ENCODE assay signal across 8 mouse cellular contexts in the genomic region with DNA sequence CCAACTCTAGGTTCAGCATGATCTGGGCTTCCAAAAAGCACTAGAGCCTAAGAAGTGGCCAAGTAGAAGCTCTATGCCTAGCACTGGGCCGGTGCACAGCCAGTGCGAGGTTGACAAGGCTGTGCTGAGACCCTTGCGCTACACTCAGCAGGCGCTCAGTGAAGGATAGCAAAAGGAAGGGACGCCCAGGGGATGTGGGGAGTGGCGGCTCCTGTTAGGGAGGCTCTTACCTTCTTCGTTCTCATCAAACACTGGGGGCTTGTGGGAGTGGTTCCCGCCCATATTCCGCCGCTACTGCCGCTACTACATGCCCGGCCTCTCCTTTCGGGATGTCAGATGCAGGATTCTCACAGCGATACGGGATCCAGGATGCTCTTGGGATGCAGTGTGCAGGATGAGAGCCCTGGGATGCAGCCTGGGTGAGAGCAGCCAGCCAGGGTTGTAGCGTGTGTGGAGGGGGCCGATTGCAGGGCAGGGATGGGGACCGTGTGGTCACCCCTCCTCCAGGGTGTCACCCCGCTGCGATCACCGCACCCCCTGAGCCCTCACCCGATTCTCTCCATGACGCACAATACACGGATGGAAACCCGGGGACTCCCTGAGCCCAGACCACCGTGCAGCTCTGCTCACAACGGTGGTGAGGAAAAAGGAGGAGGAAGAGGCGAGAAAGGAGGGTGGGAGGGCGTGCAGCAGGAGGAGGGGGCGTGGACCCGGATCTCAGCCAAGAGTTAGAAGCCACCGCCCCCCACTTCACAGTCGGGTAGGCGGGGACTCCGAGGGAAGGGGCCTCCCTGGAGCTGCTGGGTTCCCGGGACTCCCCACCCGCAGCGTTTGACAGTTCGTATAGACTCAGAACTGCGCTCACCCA. TPM values are rescaled to one million over a fixed set of nuclear protein-coding genes. Genes with fewer than 3 reads are reported as not detected.
DNase-seq lines count a peak whose midpoint lies in the region; ATAC-seq lines count a peak whose summit lies in the region.

A gene (minus strand): TSS at position 667 of the 868 bp plus-strand sequence.

- no peaks in the 10 kb centered on the region for H3K36me3 ChIP-seq in liver, embryonic 16.5 days (ENCODE audit: control insufficient read depth, insufficient read depth)
- no peaks in the 10 kb centered on the region for H3K36me3 ChIP-seq in stomach, embryonic 14.5 days (ENCODE audit: control insufficient read depth, insufficient read depth, low read length)

- no peaks in the 10 kb centered on the region for H3K9me3 ChIP-seq in liver, embryonic 16.5 days (replicated peaks; ENCODE audit: control insufficient read depth, low read length)
- H3K9me3 ChIP-seq in stomach, embryonic 14.5 days (ENCODE audit: control insufficient read depth, low read depth, low read length) = peaks cover 3% of the 10 kb centered on the region; the same call in 1 of the 2 replicates

- peaks cover 20% of the 10 kb centered on the region for H3K27me3 ChIP-seq in liver, embryonic 16.5 days (ENCODE audit: control insufficient read depth, insufficient read depth, low read depth, low read length)
- no peaks in the 10 kb centered on the region for H3K27me3 ChIP-seq in stomach, embryonic 14.5 days (ENCODE audit: control insufficient read depth, insufficient read depth, low read length)

- H3K27ac ChIP-seq in liver, embryonic 16.5 days (ENCODE audit: low read length) = no peak within 1 kb of the TSS
- no peak within 1 kb of the TSS for H3K27ac ChIP-seq in stomach, embryonic 14.5 days (ENCODE audit: low read length)

- H3K4me2 ChIP-seq in liver, embryonic 16.5 days (ENCODE audit: low read depth, low read length) = peak within 1 kb of the TSS; percentile 33; the same call in 1 of the 2 replicates
- H3K4me2 ChIP-seq in stomach, embryonic 14.5 days (replicated peaks; ENCODE audit: low read depth, low read length) = peak within 1 kb of the TSS; percentile 70

- 1% methylated on average over 40 of the region's 40 CpGs for WGBS in liver, embryonic 16.5 days (ENCODE audit: insufficient replicate concordance)
- under 1% methylated on average over 40 of the region's 40 CpGs for WGBS in stomach, embryonic 14.5 days

- no peaks in the 10 kb centered on the region for H3K4me1 ChIP-seq in liver, embryonic 16.5 days (ENCODE audit: control insufficient read depth, low read depth, low read length)
- H3K4me1 ChIP-seq in stomach, embryonic 14.5 days (ENCODE audit: control insufficient read depth, insufficient read depth, low read length) = 0 out of 2 replicates have a peak, but pooled peaks cover 4% of the 10 kb centered on the region

- DNase-seq in cerebellum, postnatal 10 days = peak; percentile 47 to 62
- DNase-seq in cerebellum, adult 8-10 months = no peak
- DNase-seq in ZHBTc4 (ENCODE audit: low read depth, low spot score) = peak; percentile 84
- DNase-seq in frontal cortex, postnatal 25 days (ENCODE audit: low spot score in 2 of 2) = peak; percentile 4 to 10
- DNase-seq in kidney, adult 9 months = peak; percentile 46
- no peak for DNase-seq in adrenal gland, postnatal 36 days

- H3K9ac ChIP-seq in liver, embryonic 16.5 days (ENCODE audit: low read depth, low read length) = no peak within 1 kb of the TSS
- no peak within 1 kb of the TSS; the same call in 1 of the 2 replicates for H3K9ac ChIP-seq in stomach, embryonic 14.5 days (replicated peaks; ENCODE audit: low read depth, low read length)

- ATAC-seq in liver, embryonic 16.5 days (ENCODE audit: low read depth) = no peak
- peak; percentile 79 for ATAC-seq in stomach, embryonic 14.5 days (ENCODE audit: insufficient number of reproducible peaks, insufficient read depth, low FRiP score, low read depth)

- H3K4me3 ChIP-seq in liver, embryonic 16.5 days (ENCODE audit: low read depth, low read length) = peak within 1 kb of the TSS; percentile 12; the same call in 1 of the 2 replicates
- peak within 1 kb of the TSS; percentile 34 for H3K4me3 ChIP-seq in stomach, embryonic 14.5 days (ENCODE audit: low read depth, low read length)

RNA-seq across cellular contexts. Expression of the gene that starts here (rescaled TPM):
- 0.32 and 0.51 TPM in 2 replicates for polyA plus RNA-seq in liver, embryonic 16.5 days (2015; fragmentation: Nextera tagmentation; extraction: Ambion mirVana)
- 0.64 and 1.3 TPM in 2 replicates for polyA plus RNA-seq in stomach, embryonic 14.5 days (2014; fragmentation: Nextera tagmentation; extraction: Ambion mirVana)
- total RNA-seq in adrenal gland, postnatal 36 days (2021) = under 1 TPM; 0.10 to 0.26 TPM

Comparison
In these comparisons a context has a peak if more than half of its experiments do, and no peak if none do; other contexts are left out.
1. DNase-seq: peak in cerebellum, postnatal 10 days (2 of 2), ZHBTc4 (single experiment), frontal cortex, postnatal 25 days (2 of 2) and kidney, adult 9 months (single experiment); none in cerebellum, adult 8-10 months (single experiment) and adrenal gland, postnatal 36 days (0 of 2).